Comparison of ENCODE assay signal across 11 mouse cellular contexts in the genomic region with DNA sequence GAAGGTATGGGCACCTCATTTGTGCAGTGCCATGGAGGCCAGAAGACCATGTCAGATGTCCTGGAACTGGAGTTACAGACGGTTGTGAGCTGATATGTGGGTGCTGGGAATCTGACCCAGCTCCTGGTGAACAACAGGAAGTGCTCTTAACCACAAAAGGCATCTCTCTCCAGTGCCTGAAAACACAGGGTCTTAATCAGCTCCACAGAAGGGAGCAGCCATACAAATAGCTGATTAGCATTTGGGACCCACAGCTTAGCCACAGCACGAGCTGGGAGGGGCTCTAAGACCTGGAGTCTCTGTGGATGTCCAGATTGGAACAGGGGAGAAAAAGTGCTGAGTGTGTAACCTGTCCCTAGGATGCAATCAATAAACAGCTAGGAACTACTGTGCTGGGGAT.
"Had no signal": no experiment of that assay in that cellular context is flagged by ENCODE, and none has a peak within 500 bp of the region (broad histone marks: within the 10 kb centered on the region; RNA-seq: fewer than 3 reads in every experiment).

No protein-coding gene starts in this region.

- H3K4me2 ChIP-seq: liver, embryonic 13.5 days; lung, embryonic 14.5 days; midbrain, embryonic 13.5 days had no signal

- H3K9ac ChIP-seq: liver, embryonic 13.5 days; lung, embryonic 14.5 days; midbrain, embryonic 13.5 days had no signal

- DNase-seq: layer of hippocampus, postnatal 36 days; liver, embryonic 13.5 days; lung, embryonic 14.5 days; thymus, adult 2 months; thymus, postnatal 14 days; thymus, postnatal 4 days had no signal

- H3K36me3 ChIP-seq: liver, embryonic 13.5 days; midbrain, embryonic 13.5 days had no signal

- H3K9me3 ChIP-seq: liver, embryonic 13.5 days; midbrain, embryonic 13.5 days had no signal

- ATAC-seq: lung, postnatal 0 days; midbrain, embryonic 13.5 days had no signal

- H3K4me3 ChIP-seq: left cerebral cortex, adult 2 months; liver, embryonic 13.5 days; midbrain, embryonic 13.5 days had no signal

- H3K27ac ChIP-seq: left cerebral cortex, adult 2 months; liver, embryonic 13.5 days; macrophage; midbrain, embryonic 13.5 days; stomach, postnatal 0 days had no signal
